Mouse (Mus musculus) cortical plate, adult 2 months (tissue): ENCODE measurements at regions not wholly inside any gene's neighbourhood (a gene's known extent, or its start where the extent isn't known, plus 50 kb on each side); places are given as distances from the start of the nearest gene placed in this dataset.

Experiments used
- CTCF ChIP-seq: fragments of 200-500 bp; IDR thresholded peaks from 2 replicates; pipeline ENCODE4 v1.5.1; 2011; ENCODE audit warnings: mild to moderate bottlenecking, control low read depth, low read length; ENCODE audit not compliant: insufficient read depth; ENCODE audit errors: extremely low read depth
- POLR2A ChIP-seq: fragments of 200-500 bp; IDR thresholded peaks from 2 replicates; pipeline ENCODE4 v1.6.1; 2011; ENCODE audit warnings: mild to moderate bottlenecking, low read length, control low read depth; ENCODE audit not compliant: insufficient read depth; ENCODE audit errors: extremely low read depth

GRCm38 (mm10) chr4:32139586-32139985 is 99.0 kb upstream of the Bach2 start:
- TF ChIP-seq CTCF (no peak), POLR2A (no peak)
